Mouse (Mus musculus): Measurements from ENCODE around the gene Mrpl16.

Mrpl16 gene

DNA sequence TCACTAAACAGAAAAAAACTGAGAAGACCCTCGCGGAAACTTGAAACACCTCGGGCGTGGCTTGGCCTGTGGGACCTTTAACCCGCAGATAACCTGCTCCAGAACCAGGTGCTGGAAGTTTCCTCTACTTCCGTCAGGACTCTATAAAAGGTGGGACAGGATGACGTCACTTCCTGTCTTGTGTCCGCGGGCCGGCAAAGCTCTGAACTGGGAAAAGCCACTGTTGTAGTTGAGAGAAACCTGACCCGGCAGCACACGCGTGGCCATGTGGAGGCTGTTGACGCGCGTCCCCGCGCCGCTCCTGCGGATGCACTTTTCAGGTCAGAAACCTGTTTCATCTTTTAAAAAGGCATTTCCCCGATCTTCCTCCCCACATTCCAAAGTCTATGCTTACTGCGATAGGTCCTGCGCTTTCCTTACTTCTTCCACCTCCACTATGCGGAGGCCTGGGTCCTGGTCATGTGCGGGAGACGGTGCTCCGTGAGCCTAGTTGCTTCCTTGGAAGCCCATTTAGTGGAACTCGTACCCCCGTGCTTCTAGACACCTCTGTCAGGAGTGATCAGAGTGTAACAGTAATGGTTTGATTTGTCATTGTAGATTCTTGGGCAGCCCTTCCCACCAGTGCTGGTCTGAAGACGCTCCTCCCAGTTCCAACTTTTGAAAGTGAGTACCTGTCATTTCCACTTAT is at the start of gene Mrpl16:
Gene Mrpl16 (plus strand): TSS at position 187 of the 688 bp plus-strand sequence.
- peak; percentile 97 for DNase-seq (ENCODE audit: low spot score)

DNA sequence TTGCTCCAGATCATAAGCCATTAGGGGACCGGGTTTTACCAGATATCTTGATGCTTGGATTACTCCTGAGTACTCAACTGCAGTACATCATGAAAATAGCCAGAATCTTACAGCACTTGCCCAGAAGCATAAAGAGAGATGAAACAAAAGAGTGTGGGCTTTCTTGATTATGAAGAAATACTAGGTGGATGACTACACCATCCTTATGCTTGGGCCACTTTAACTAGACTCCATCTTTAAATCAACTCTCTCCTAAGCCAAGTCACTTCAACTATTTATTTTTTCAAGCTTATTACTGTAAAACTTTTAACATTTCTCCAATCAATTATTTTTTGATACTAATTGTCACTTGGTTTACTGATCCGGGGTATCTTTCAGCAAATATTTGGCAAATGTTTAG is 46.3 kb upstream of the Mrpl16 start:
- DNase-seq (ENCODE audit: low spot score): no peak

DNA sequence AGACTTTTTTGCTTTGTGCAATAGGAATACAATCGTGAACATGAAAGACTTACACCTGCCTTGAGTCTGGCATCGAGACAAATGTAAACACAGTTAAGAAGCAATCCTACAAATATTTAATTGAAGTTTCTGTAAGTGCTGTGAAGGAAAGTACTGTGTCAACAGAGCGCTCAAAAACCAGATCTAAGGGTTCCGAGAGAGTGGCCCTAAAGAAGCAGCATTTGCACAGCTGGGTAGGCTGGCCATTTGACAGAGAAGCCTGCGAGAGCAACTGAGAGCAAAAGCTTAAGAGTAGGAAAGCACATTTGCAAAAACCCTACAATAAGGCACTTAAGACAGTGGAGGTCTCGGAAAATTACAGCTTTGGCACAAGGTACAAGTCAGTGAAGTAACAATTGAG is 45.9 kb upstream of the Mrpl16 start:
- DNase-seq (ENCODE audit: low spot score): no peak

DNA sequence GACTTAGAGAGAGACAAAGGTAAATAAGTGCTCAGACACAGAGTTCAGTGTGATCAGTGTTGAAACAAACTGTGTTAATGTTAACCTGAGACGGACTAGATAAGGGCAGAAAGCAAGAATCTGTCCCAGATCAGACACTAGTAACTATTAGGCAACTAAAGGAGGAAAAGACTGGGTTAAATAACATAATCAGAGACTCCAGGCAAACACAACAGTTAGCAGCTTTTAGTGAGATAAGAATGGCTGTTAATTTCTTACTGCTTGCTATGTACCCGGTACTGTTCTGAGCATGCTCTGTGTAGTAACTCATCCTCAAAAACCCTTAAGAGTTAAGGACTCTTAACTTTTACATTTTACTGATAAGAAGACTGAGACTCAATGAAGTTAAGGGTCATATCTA is 44.3 kb upstream of the Mrpl16 start:
- DNase-seq (ENCODE audit: low spot score): no peak

DNA sequence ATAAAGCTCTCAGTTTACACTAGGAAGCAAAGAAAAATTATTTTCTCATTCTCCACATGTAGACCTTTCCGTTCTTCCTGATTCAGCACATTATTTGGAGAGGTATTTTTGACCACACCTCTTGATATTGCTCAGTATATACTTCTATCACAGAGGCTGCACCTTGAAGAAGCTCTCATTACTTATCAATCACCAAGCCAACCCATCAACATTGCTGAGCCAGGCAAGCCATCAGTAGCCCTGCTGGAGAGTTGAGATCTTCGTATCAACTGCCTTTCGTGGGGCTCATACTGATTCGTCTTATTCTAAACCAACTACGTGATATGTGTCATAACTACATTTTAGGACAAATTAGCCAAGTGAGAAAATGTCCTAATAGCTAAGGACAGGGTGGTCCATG is 42.9 kb upstream of the Mrpl16 start:
- no peak for DNase-seq (ENCODE audit: low spot score)

DNA sequence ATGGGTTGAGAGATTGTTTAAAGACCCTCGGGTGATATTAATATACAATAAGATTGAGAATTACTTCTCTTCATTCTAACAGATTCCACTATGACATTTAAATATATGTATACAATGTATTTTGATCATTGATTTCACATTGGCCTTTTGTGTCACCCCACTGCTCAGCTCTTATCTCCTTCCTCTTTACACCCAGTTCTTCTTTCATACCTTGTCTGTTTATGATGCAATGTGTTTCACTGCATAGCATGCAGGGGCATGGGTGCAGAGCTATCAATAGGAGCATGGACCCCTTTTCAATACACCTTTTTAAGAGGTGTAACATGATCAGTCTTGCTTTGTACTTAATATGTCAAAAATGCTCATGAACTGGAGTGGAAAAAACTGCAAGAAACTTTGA is 39.9 kb upstream of the Mrpl16 start:
- no peak for DNase-seq (ENCODE audit: low spot score)

DNA sequence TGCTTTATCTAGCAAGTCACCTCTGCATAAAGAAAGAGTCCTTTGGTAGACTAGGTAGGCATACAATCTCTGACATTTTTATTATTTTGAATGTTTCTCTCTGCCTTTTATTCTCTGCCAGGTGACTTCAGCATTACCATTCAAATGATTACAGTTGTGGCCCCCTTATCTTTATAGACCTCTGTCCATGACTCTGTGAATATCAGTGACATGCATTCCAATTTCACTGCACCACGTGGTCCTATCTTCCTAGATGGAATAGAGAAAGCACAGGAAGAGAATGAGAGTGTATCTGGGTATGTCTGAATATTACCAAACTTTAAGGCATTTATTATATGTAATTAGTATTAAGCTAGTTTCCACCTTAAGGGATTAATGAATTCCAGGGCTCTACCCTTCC is 33.7 kb upstream of the Mrpl16 start:
- no peak for DNase-seq (ENCODE audit: low spot score)

DNA sequence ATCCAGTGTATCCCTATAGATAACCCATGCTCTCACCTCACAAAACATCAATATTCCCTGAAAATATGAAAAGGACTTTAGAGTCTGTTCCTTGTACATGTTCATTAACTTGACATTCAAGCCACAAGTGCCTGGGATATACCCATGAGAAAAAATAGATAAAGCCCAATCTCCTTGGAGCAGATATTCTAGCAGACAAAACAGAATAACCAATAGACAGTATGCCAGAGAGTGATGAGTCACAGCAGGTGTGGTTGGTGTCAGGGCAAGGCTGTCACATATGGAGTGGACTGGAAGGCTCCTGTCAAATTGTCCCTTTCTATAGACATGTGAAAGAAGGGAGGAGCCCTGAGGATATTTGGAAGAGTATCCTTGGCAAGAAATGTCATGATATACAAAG is 24.5 kb upstream of the Mrpl16 start:
- no peak for DNase-seq (ENCODE audit: low spot score)

DNA sequence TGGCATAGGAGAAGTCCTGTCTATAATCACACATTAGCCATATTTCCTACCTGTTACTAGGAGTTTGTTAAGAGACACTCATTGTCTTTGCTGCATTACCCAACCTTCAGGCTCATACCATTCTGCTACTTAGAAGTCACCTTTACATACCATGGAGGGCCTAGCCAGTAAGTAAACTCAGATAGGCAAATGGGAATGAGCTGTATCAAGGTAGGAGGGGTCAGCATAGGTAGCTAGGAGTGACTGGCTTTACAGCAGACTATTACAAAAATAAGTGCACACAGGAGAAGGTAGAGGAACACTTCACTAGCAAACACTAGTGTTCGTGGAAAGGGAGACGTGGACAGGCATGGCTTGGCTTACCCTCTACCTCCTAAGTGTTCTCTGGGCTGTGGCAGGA is 22.9 kb upstream of the Mrpl16 start, which contains the start of gene Gif:
Gene Gif (plus strand): TSS at position 257 of the 400 bp plus-strand sequence.
- DNase-seq (ENCODE audit: low spot score): no peak

DNA sequence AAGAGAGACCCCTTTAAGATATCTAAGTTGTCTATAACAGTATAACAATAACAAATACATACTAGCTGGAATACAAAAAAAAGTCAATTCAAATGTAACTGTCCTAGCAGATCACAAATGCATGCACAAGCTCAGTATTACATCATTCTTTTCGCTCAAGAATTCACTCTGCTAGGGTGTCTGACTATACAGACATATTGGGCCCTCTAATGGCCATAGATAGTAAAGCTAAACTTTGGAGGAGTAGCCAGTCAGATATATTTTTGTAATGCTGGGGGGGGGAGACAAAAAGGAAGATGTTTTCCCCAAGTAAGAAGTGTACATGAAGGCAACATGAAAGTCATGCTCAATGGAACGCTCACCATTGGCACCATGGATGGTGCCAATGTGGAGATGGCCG is 5.1 kb upstream of the Mrpl16 start:
- no peak for DNase-seq (ENCODE audit: low spot score)

DNA sequence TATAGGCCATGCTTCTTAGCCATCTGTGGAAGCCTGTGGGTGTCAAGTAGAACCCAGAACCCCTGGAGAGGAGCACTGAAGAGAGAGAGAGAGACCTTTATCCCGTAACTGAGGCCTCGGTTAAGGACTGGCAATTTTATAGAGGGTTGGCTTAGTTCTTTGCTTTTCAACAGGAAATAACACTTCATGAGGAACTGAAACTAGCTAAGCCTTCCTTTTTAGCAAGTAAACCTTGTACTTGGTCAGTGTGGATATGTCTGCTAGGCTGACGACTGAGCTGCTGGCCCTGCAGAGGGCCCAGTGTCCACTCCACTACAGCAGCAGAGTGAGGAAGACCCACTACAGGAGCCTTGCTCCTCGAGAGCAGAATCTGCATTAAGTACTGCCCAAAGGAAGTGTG is 3.8 kb upstream of the Mrpl16 start:
- no peak for DNase-seq (ENCODE audit: low spot score)

DNA sequence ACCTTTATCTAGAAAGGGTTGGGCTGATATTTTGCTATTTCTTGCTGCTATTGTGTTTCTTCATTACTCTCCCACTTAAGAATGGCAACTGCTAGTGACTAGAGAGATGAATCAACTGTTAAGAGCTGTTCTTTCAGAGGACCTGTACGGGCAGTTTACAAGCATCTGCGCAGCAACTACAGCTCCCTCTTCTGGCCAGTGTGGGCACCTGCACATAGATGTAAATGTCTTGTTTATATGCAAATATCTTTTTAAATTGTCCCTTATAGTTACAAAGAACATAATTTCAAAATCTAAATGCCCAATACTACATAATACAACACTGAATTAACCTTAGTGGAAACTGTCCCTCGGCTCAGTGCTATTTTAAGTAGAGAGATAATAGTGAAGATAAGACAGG is 2.0 kb upstream of the Mrpl16 start:
- DNase-seq (ENCODE audit: low spot score): peak; percentile 79

DNA sequence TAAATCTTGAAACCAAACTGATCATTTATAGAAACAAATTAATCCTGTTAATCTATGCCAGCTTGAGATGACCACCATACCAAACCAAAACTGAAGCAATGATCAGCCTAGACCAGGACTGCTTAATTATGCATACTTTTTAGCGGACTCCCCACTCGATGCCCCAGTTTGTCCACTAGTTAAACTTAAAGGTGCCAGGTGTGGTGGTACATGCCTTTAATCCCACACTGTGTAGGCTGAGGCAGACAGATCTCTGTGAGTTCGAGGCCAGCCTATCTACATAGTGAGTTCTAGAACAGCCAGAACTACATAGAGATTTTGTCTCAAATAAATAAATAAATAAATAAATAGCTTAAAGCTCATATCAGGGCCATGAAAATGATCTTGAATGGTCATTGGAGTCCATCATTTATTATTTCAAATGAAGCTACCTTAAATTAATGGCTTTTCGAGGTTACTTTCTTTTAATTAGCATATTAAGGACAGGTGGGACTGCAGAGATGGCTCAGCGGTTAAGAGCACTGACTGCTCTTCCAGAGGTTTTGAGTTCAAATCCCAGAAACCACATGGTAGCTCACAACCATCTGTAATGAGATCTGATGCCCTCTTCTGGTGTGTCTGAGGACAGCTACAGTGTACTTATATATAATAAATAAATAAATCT is 802 bp upstream of the Mrpl16 start:
- DNase-seq (ENCODE audit: low spot score): no peak

DNA sequence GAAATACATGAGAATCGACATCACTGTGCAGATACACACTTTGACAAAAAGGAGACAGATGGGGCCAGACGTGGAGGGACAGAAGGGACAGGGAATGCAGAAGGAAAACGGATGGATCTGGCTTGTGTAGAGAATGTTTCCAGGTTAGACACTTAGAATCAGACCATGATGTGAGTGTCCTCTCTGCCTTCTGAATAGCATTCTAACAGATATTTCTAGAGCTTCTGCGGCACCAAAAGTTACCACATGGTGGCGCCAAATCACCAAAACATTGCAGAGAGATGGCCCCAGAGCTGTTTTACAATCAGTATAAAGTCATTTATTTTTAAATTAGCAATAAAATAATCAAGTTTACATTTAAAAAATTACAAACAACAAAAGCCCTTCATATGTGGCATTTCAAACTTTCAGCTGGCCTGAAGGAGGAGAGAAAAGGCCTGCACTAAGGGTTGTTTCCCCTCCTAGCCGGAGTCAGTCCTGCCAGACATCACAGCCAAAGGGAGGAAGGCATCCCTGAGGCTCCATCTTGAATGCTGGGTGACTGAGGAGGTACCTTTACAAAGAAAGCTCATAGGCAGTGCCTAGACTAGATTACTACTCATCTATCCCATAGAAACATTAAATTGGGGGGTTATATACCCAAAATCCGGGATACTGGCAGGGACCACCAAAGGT is 7.1 kb downstream of the Mrpl16 start:
- DNase-seq (ENCODE audit: low spot score): peak; percentile 82

DNA sequence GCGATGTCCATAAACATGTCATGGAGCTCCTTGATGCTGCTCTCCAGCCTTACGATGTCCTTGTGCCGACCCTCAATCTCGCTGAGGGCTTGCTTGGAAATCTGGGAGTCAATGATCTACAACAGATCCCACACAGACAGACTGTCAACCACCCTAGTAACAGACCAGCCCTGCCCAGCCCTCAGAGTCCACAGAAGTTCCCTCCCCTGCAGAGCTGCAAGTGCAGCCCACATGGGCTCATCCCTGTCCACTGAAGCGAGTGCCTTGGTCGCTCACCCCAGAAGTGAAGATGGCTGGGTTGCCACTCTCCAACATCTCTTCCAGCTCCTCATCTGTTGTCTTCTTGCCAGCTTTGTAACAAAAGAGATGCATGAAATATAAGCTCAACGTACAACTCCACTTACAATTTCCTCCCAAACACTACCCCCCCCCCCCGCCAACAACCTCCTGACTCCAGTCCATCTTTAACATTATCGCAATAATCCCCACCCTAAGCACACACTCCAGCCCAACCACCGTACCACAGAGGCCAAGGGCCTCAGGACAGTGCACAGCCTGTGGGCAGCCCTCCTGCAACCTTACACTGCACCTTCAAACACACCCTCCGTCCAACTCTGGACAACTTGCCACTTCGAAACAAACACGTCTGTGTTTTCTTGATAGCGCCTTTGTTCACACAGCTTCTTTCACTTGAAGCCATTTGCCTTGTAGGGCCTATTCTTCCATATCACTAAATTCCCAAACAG is 15.4 kb downstream of the Mrpl16 start:
- DNase-seq (ENCODE audit: low spot score): no peak

DNA sequence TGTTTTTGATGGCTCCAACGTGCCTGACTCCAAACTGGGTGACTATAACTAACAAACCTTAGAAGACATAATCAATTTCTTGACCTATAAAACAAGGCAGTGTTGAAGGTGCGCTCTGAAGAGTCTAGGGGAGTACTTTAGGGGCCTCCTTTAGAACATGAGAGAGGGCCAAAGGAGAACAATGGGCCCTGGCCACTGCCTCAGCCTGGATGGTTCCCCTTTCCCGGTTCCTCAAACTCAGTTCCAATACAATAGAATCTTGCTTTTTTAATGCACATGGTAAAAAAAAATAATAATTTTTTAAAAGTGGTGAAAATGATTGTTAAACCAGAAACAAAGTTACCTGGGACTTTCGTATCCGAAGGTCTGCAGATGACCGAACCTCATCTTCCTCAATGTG is 17.6 kb downstream of the Mrpl16 start:
- no peak for DNase-seq (ENCODE audit: low spot score)

DNA sequence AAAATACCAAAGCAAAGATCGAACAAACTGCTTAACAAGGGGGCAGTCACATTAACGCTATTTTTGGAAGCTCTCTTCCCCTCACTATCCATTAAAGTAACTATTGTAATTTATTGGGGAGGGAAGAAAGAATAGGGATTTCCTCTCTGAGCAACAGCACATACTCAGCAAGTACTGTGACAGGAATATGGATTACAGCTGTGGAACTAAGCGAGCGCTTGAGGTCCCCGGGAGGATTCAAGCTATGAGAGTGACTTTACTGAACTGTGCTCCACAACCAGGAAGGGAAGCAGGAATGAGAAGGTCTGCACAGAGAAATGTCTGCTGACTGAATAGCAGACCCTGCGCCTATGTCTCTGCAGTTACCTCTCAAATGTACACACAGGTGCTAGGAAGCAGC is 18.7 kb downstream of the Mrpl16 start:
- DNase-seq (ENCODE audit: low spot score): no peak

DNA sequence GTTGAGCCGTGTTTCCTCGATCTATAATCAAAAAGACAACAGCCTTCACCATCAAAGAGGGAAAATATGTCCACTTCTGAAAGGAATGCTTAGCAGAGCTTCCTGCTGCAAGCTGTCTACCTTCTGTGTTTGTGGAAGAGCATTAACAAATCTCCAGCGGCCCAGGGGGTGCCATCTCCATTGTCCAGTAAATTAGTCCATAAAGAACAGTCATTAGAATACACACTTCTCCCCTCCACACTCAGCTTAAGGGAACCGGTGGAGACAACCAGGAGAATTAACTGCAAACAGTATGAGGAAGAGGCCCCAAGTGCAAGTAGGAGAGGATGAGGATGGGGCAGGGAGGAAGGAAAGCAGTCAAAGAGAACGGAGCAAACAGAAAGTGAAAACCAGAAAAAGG is 21.6 kb downstream of the Mrpl16 start:
- DNase-seq (ENCODE audit: low spot score): no peak

DNA sequence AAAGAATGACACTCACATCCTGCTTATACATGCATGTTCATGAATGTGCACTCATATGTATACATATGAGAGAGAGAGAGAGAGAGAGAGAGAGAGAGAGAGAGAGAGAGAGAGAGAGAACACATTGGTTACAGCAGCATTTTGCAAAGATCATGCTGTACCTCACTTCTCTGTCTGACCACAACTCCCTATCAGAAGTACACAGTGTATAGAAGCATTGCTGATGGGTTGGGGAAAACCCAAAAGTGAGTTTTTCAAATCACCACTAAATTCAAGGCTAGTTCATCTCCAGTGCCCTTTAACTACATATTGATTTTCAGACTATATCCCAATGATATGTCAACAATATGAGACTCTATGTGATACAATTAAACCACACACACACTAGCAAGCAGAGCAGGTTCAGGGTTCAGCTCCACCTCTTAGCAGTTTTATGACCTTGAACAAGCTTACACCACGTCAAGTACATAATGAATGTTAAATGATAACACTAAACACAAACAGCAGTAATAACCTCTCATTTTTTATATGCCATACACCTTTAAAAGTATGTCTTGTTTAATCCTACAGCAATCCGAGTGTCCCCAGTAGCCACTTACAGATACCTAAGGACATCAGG is 23.7 kb downstream of the Mrpl16 start:
- no peak for DNase-seq (ENCODE audit: low spot score)

DNA sequence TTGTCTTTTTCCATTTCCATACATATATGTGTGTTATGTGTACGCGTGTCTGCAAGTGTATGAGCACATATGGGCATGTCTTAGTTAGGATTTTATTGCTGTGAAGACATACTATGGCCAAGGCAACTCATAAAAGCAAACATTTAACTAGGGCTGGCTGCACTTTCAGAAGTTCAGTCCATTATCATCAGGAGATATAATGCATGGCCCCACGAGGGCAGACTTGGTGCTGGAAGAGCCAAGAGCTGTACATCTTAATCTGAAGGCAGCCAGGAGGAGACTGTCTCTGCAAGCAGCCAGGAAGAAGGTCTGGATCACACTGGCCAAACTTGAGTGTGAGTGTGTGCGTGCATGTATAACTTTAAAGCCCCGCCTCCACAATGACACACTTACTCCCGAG is 24.3 kb downstream of the Mrpl16 start:
- no peak for DNase-seq (ENCODE audit: low spot score)

DNA sequence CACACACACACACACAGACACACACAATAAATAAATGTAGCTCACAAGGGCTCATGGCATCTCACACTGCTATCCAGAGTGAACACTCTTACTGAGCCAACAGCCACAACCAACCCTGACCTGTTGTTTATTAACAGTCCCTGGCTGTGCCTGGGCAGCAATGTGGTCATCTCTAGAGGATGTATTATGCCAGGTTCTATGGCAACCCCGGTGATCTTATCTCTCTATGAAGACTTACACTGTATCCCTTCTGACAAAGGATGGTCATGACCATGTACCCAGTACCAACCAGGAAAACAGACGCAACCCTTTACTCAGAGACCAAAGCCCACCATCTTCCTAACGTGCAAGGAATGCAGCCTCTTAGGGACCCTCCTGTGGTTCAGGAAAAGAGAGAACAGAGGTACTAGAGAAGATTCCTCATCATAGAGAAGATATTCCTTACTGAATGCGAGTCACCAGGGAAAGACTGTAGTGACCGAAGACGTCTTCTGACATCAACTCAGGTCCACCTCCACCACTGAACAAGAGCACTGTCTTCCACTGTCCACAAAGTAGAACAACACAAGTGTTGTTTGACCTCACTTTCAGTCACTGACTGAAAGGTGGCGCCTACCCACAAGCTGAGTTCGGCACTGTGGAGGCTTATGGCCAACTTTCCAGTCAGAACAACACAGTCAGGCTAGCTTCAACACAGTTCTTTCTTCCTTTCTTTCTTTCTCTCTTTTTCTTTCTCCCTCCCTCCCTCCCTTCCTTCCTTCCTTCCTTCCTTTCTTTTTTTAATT is 30.5 kb downstream of the Mrpl16 start:
- DNase-seq (ENCODE audit: low spot score): no peak
